Mouse (Mus musculus) limb, embryonic 13.5 days (tissue): ENCODE data around the gene Spint5. TPM values are rescaled to one million over a fixed set of nuclear protein-coding genes. Genes with fewer than 3 reads are reported as not detected.
"Not testable (repeated sequence)": the region's sequence is repeated elsewhere in the genome, so short reads cannot be mapped to it uniquely, and the experiment has no call there.

ENCODE experiments used
- ATAC-seq: fragments of 200-750 bp; cut with Nextera tagmentation; 2 replicates; pipeline ENCODE4 v1.8.0; 2017; ENCODE audit warnings: low read depth, moderate number of reproducible peaks, moderate TSS enrichment; ENCODE audit not compliant: low FRiP score
- H3K27ac ChIP-seq: fragments of 300-500 bp; sonication (generic); 2 replicates; pipeline ENCODE4 v1.5.1; 2015; ENCODE audit warnings: inconsistent platforms, mild to moderate bottlenecking, moderate library complexity
- H3K27me3 ChIP-seq: fragments of 300-500 bp; sonication (generic); 2 replicates; pipeline ENCODE4 v1.6.1; 2015; ENCODE audit warnings: mild to moderate bottlenecking, inconsistent platforms
- H3K36me3 ChIP-seq: fragments of 300-500 bp; sonication (generic); 2 replicates; pipeline ENCODE4 v1.6.1; 2015; ENCODE audit warnings: inconsistent platforms, mild to moderate bottlenecking, moderate library complexity
- H3K4me1 ChIP-seq: fragments of 300-500 bp; sonication (generic); 2 replicates; pipeline ENCODE4 v1.6.1; 2015; ENCODE audit warnings: inconsistent platforms
- H3K4me2 ChIP-seq: fragments of 300-500 bp; sonication (generic); replicated peaks from 2 replicates; pipeline ENCODE4 v1.6.1; 2015; ENCODE audit warnings: inconsistent platforms, mild to moderate bottlenecking, moderate library complexity
- H3K4me3 ChIP-seq: fragments of 300-500 bp; sonication (generic); 2 replicates; pipeline ENCODE4 v1.5.1; 2015; ENCODE audit warnings: moderate library complexity, mild to moderate bottlenecking, inconsistent platforms
- H3K9ac ChIP-seq: fragments of 300-500 bp; sonication (generic); 2 replicates; pipeline ENCODE4 v1.6.1; 2015; ENCODE audit warnings: mild to moderate bottlenecking, inconsistent platforms
- H3K9me3 ChIP-seq: fragments of 300-500 bp; sonication (generic); 2 replicates; pipeline ENCODE4 v1.6.1; 2016; ENCODE audit warnings: inconsistent platforms
- WGBS: fragments of 180-500 bp; shearing (Covaris S2); methylation state at CpG from one replicate; pipeline ENCODE4 v1.1.7; 2015; 5-methylcytosine and 5-hydroxymethylcytosine counted together
- polyA plus RNA-seq: library from polyadenylated mRNA; unstranded; fragments of >200 nt; fragmentation: Nextera tagmentation; extraction: Ambion mirVana; gene quantifications from 2 replicates; pipeline ENCODE4 v1.2.1, GENCODE M21; 2015

The Spint5 gene
- polyA plus RNA-seq, 1 experiment from 2014 or later: not detected

DNA sequence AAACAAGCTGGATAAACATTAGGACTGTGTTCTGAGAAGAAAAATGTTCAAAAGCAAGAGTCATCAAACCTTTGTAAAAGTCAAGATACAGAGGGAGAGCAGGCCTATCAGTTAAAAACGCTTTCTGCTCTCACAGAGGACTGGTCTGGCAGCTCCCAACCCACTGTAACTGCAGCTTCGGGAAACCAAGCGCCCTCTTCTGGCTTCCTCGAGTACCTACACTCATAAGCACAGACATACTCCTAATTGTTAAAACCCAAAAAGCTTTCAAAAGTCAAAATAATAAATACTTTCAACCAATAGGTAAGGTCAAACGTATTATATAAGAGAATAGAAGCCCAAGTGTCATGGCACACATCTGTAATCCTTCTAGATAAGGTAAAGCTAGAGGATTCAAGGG lies 10.9 kb upstream of the Spint5 start:
- Histone ChIP-seq H3K4me1 (no peaks in the 10 kb centered on the region), H3K27ac (no peak overlapping the region), H3K36me3 (no peaks in the 10 kb centered on the region), H3K27me3 (no peaks in the 10 kb centered on the region), H3K9ac (no peak overlapping the region), H3K4me2 (no peak overlapping the region), H3K9me3 (peaks cover 3% of the 10 kb centered on the region; the same call in 1 of the 2 replicates), H3K4me3 (no peak overlapping the region)
- no peak for ATAC-seq
- 85% methylated on average over 5 of the region's 5 CpGs for WGBS

DNA sequence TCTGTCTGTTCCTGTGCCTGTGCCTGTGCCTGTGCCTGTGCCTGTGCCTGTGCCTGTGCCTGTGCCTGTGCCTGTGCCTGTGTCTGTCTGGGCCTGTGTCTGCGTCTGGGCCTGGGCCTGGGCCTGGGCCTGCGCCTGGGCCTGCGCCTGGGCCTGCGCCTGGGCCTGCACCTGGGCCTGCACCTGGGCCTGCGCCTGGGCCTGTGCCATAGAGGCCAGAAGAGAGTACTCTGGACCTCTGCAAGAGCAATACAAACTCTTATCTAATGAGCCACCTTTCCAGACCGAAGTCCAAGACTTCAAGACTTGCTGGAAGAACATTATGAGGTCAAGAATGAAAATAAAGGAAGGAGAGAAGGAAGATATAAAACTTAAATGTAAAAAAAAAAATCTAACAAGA lies 9.8 kb upstream of the Spint5 start:
- no peak for ATAC-seq
- Histone ChIP-seq H3K27ac (no peak overlapping the region), H3K4me2 (no peak overlapping the region), H3K4me1 (no peaks in the 10 kb centered on the region), H3K27me3 (0 out of 2 replicates have a peak, but pooled peaks cover 5% of the 10 kb centered on the region), H3K9me3 (peaks cover 3% of the 10 kb centered on the region; the same call in 1 of the 2 replicates), H3K36me3 (no peaks in the 10 kb centered on the region), H3K9ac (no peak overlapping the region), H3K4me3 (no peak overlapping the region)
- 89% methylated on average over 6 of the region's 6 CpGs for WGBS

- H3K27me3 ChIP-seq: 0 out of 2 replicates have a peak, but pooled peaks cover 5% of the 10 kb centered on the region
- no peak overlapping the region for H3K9ac ChIP-seq
- no peak overlapping the region for H3K4me2 ChIP-seq
- H3K27ac ChIP-seq: no peak overlapping the region
- H3K9me3 ChIP-seq: peaks cover 3% of the 10 kb centered on the region; the same call in 1 of the 2 replicates
- 89% methylated on average over 14 of the region's 14 CpGs for whole genome bisulfite sequencing
- ATAC-seq: no peak
- no peak overlapping the region for H3K4me3 ChIP-seq
- H3K36me3 ChIP-seq: no peaks in the 10 kb centered on the region
- H3K4me1 ChIP-seq: no peaks in the 10 kb centered on the region
These were observed 9.1 kb upstream of the Spint5 start for GRCm38 (mm10) chr2:164705991-164706390.

GRCm38 (mm10) chr2:164716194-164716786 lies 1.2 kb downstream of the Spint5 start:
- H3K27ac ChIP-seq, ATAC-seq, H3K27me3 ChIP-seq, H3K36me3 ChIP-seq, H3K4me1 ChIP-seq, H3K4me3 ChIP-seq, H3K9ac ChIP-seq, H3K9me3 ChIP-seq, H3K4me2 ChIP-seq: not testable (repeated sequence)
- WGBS: 91% methylated on average over 23 of the region's 23 CpGs

GRCm38 (mm10) chr2:164723276-164723675 lies 8.2 kb downstream of the Spint5 start:
- WGBS: 64% methylated on average over 4 of the region's 4 CpGs
- peaks cover 6% of the 10 kb centered on the region; the same call in 1 of the 2 replicates for H3K9me3 ChIP-seq
- no peak for ATAC-seq

DNA sequence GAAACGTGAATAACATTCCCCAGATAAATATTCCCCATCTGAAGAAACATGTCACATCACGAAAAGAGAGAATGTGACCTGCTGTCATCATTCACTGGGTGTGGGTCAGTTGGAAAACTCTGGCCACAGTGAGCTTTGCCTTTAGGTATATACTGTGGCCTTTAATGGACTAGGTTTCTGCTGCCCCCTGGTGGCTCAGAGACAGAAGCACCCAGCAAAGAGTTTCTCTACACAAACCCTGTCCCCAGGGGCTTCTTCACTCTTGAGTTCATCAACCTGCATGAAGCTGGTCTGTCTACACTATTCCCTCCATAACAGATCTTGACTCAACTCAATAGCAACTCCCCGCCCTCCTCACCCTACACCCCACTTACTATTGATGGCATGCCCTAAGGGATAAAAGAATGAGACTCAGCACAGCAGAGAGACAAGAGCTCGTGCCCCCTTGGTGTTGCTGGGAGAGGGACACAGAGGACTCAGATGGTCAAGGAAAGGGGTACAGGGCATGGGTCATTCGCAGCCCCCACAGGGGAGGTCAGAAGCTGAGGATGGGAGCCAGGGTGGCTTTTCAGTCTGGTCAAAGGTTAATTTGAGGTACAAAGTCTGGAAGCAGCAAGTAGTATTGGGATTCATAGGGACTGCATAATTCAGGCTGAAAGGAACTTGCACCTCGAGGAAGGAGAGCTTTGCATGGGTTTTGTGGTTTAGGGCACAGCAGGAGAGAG lies 11.0 kb downstream of the Spint5 start:
- ATAC-seq: no peak
- H3K36me3 ChIP-seq: no peaks in the 10 kb centered on the region
- no peaks in the 10 kb centered on the region for H3K4me1 ChIP-seq
- H3K4me3 ChIP-seq: no peak overlapping the region
- H3K4me2 ChIP-seq: no peak overlapping the region
- 27% methylated on average over 6 of the region's 6 CpGs for WGBS
- no peak overlapping the region for H3K27ac ChIP-seq
- no peaks in the 10 kb centered on the region for H3K27me3 ChIP-seq
- peaks cover 6% of the 10 kb centered on the region; the same call in 1 of the 2 replicates for H3K9me3 ChIP-seq
- no peak overlapping the region for H3K9ac ChIP-seq

More at GRCm38 (mm10) chr2:164723276-164723675, 8.2 kb downstream of the Spint5 start:
- no peaks in the 10 kb centered on the region for H3K36me3 ChIP-seq
- no peak overlapping the region for H3K4me2 ChIP-seq
- H3K9ac ChIP-seq: no peak overlapping the region
- H3K4me3 ChIP-seq: no peak overlapping the region
- H3K27me3 ChIP-seq: no peaks in the 10 kb centered on the region
- no peak overlapping the region for H3K27ac ChIP-seq
- H3K4me1 ChIP-seq: no peaks in the 10 kb centered on the region

- Histone ChIP-seq H3K36me3 (no peaks in the 10 kb centered on the region), H3K27ac (no peak overlapping the region), H3K4me2 (no peak overlapping the region), H3K9ac (no peak overlapping the region), H3K4me1 (no peaks in the 10 kb centered on the region), H3K9me3 (no peaks in the 10 kb centered on the region), H3K27me3 (no peaks in the 10 kb centered on the region), H3K4me3 (no peak overlapping the region)
- 68% methylated on average over 5 of the region's 5 CpGs for WGBS
- ATAC-seq: no peak
These were observed 16.6 kb downstream of the Spint5 start for GRCm38 (mm10) chr2:164731719-164732118.

DNA sequence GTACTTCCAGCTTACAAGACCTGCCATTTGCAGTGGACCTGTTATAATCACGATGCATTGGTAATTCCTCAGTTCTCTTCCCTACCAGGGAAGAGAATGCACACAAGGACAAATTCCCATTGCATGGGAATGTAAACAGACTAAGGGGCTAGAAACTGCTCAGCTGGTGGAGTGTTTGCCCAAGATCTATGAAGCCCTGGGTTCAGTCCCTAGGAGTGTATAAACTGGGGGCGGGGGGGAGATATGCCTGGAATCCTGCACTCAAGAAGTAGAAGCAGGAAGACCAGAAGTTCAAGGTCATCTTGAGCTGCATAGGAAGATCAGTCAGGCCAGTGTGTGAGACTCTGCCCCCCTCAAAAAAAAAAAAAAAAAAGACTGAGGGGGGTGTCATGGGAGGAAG lies 18.2 kb downstream of the Spint5 start:
- no peaks in the 10 kb centered on the region for H3K9me3 ChIP-seq
- no peak overlapping the region for H3K4me3 ChIP-seq
- H3K9ac ChIP-seq: no peak overlapping the region
- no peak overlapping the region for H3K27ac ChIP-seq
- no peaks in the 10 kb centered on the region for H3K4me1 ChIP-seq
- H3K36me3 ChIP-seq: no peaks in the 10 kb centered on the region
- no peak for ATAC-seq
- 82% methylated on average over 2 of the region's 2 CpGs for WGBS
- H3K27me3 ChIP-seq: no peaks in the 10 kb centered on the region
- H3K4me2 ChIP-seq: no peak overlapping the region

DNA sequence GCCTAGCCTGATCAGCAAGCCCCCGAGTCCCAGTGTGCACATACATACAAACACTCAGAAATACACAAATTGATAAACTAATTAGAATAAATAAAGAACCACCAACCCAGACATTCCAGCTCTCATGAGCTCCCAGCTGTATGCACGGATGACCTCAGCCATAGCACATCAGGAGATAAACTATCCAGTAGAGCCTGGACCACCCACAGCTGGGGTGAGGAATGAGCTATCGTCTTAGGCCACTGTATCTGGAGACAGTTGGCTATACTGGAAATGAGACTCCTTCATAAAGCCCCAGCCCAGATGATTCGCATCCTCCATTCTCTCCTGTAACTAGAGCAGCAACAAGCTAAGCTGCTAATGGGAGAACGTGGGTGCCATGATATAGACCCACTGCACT lies 19.7 kb downstream of the Spint5 start:
- Histone ChIP-seq H3K9me3 (no peaks in the 10 kb centered on the region), H3K9ac (no peak overlapping the region), H3K27me3 (no peaks in the 10 kb centered on the region), H3K4me3 (no peak overlapping the region), H3K27ac (no peak overlapping the region), H3K4me1 (no peaks in the 10 kb centered on the region), H3K4me2 (no peak overlapping the region), H3K36me3 (no peaks in the 10 kb centered on the region)
- no peak for ATAC-seq
- WGBS: 86% methylated on average over 5 of the region's 5 CpGs

DNA sequence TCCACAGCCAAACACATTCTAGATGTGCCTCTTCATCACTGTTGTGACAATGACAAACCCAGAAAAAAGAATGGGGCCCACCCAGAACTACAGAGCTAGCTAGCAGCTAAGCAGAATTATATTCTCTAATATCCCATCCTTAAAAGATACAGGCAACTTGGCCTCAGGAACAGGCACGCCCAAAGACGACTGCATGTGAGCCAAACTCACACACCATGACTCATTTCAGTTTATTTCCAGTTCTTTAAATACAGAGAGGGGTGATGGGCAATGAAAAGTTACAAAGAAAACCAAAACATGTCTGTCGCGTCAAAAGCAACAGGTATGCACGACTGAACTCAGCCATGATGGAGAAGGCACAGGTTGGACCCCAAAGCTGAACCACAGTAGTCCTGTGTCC lies 20.3 kb downstream of the Spint5 start:
- Histone ChIP-seq H3K9ac (no peak overlapping the region), H3K4me2 (no peak overlapping the region), H3K36me3 (no peaks in the 10 kb centered on the region), H3K9me3 (no peaks in the 10 kb centered on the region), H3K27ac (no peak overlapping the region), H3K4me1 (no peaks in the 10 kb centered on the region), H3K4me3 (no peak overlapping the region), H3K27me3 (no peaks in the 10 kb centered on the region)
- 89% methylated on average over 5 of the region's 5 CpGs for WGBS
- no peak for ATAC-seq

DNA sequence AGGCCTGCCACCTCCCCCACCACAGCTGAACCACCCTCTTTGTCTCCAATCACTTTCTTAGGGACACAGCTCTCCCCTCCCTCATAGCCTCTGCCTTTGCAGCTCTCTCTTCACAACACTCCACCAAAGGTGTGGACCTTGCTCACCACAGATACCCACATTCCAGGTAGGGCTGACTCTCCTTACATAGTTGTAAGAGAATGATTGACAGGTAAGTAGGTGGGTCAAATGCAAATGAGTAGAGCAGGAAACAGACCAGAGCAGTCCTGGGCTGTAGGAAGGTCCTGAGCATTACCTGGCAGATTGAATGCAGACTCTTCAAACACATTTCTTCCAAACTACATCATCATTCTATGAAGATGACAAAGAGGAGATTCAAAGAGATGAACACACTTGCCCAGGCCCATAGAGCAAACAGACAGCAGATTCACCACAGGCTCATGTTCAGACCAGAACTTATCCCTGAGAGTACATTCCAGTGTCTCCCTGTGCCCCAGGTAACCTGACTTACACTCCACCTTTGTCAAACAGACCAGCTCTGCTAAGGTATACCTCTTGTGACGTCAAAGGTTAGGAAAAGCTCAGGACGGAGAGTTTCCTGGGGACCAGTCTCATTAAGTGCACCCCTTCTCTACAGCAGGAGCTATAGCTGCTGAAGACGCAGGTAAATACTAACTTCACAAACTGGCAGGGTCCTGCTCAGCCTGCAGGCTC lies 22.4 kb downstream of the Spint5 start:
- no peaks in the 10 kb centered on the region for H3K4me1 ChIP-seq
- H3K36me3 ChIP-seq: no peaks in the 10 kb centered on the region
- 56% methylated on average over 3 of the region's 3 CpGs for WGBS
- H3K27ac ChIP-seq: no peak overlapping the region
- H3K9me3 ChIP-seq: no peaks in the 10 kb centered on the region
- no peak overlapping the region for H3K4me3 ChIP-seq
- ATAC-seq: no peak
- no peak overlapping the region for H3K4me2 ChIP-seq
- H3K27me3 ChIP-seq: no peaks in the 10 kb centered on the region
- H3K9ac ChIP-seq: no peak overlapping the region

- Histone ChIP-seq H3K27ac (no peak overlapping the region), H3K9me3 (no peaks in the 10 kb centered on the region), H3K4me3 (no peak overlapping the region), H3K4me2 (no peak overlapping the region), H3K4me1 (peaks cover 1% of the 10 kb centered on the region), H3K36me3 (no peaks in the 10 kb centered on the region), H3K9ac (no peak overlapping the region), H3K27me3 (no peaks in the 10 kb centered on the region)
- 29% methylated on average over 7 of the region's 7 CpGs for WGBS
- no peak for ATAC-seq
These were observed 24.8 kb downstream of the Spint5 start for GRCm38 (mm10) chr2:164739876-164740275.
